Mouse (Mus musculus) kidney, adult 10 weeks (tissue): ENCODE measurements around the gene Mis18bp1. TPM values are rescaled to one million over a fixed set of nuclear protein-coding genes. Genes with fewer than 3 reads are reported as not detected.

Experiments used
- polyA plus RNA-seq: library from polyadenylated mRNA; stranded (reverse); fragments of 350-450 nt; fragmentation: Illumina TruSeq; extraction: RNeasy Lipid Tissue Mini Kit (QIAGEN cat#74804); gene quantifications from one replicate; pipeline ENCODE4 v1.2.3, GENCODE M21; 2014; ENCODE audit warnings: low read depth, low replicate concordance

Gene Mis18bp1
- 0.49 TPM for polyA plus RNA-seq

DNA sequence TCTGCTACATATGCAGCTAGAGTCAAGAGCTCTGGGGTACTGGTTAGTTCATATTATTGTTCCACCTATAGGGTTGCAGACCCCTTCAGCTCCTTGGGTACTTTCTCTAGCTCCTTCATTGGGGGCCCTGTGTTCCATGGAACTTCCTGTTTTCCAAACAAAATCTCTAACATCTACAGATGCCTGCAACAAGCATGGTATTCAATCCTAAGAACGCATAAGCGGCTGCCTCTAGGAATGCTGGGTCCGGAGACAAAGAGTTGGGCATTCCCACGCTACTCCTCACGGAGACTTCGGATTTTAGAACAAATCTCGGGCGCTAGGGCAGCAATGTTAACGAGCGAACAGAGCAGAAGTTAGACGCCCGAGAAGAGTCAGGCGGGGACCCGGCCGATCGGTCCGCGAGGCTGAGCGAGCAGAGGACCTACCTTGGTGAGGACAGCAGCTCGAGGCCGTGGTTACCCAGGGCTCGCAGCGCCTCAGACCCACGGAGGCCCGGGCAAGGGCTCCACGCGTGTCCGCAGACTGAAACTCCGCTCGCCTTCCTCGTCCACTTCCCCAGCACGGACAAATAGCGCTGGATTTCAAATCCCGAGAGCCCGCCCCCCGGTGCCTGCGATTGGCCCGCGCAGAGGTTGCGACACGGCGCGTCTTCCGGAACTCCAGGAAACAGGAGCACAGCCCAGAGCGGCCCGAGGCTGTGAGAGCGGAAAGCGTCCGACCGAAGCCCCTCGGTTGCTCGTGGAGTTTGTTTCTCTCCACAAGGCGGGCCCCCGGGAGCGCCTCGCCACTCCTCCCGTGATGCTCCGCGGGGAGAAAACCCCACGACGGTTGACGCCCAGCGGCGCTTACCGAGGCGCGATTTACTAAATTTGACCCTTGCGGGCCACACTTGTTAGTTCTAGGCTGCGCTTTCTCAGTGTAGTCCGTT lies at the start of gene Mis18bp1:
TSS of gene Mis18bp1 (minus strand) at position 584 of the 931 bp plus-strand sequence.

Other genes with a start within 250 kb of the Mis18bp1 start
- 16.7 TPM for gene Klhl28, start 207.1 kb downstream of the Mis18bp1 start, polyA plus RNA-seq
- gene Togaram1, start 206.8 kb downstream of the Mis18bp1 start, polyA plus RNA-seq: 57.1 TPM
- gene Prpf39, start 136.3 kb downstream of the Mis18bp1 start, polyA plus RNA-seq: 54.0 TPM
- 355 TPM for gene Fkbp3, start 98.6 kb downstream of the Mis18bp1 start, polyA plus RNA-seq
- 7.1 TPM for gene Fancm, start 97.0 kb downstream of the Mis18bp1 start, polyA plus RNA-seq
- not detected for gene Wdr20rt, start 52.9 kb upstream of the Mis18bp1 start, polyA plus RNA-seq